Mouse (Mus musculus) cerebellum, adult 9-10 months (tissue): ENCODE measurements around the gene Rnf224.
"Not testable (repeated sequence)": the region's sequence is repeated elsewhere in the genome, so short reads cannot be mapped to it uniquely, and the experiment has no call there.

Source experiments
- DNase-seq: peaks from one replicate; pipeline ENCODE4 v3.0.0; 2022

Rnf224 gene

DNA sequence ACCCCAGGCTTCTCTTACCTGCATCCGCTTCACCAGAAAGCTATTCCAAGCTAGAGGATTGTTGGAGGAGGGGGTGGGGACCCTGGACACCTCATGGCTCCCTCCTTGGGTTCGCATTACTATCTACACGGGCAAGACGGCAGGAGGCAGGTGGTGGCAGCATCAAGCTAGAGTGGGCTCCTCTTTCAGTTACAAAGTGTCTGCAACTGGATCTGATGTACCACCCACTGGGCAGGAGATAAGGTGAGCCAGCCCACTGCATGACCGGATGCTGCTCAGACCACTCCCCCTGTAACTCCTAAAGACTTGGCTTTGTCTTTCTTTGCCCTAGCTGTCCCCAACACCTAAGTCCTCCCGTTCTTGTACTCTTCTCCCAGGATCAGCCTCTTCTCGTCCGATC is at the start of gene Rnf224:
TSS of gene Rnf224 (minus strand) at position 174 of the 400 bp plus-strand sequence.
- no peak for DNase-seq

GRCm38 (mm10) chr2:25286314-25286713 is 49.7 kb upstream of the Rnf224 start:
- DNase-seq, result no peak

DNA sequence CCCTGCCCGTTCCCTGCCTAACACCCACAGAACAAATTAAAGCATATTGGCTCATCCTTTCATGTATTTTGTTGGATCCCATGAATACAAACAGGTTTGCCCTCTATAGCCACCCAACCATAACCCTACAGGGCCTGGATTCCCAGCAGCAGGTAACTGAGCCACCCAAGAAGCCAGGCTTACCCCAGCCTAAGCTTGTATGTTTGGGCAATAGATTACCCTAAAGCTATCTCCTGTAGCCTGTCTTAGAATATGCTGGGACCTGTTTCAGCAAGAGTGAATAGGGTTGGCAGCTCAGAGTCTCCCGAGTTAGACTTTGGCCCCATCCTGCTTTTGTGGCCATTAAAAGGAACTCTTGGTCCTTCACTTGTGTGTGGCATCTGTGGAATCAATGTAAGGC is 49.0 kb upstream of the Rnf224 start:
- DNase-seq, result no peak

DNA sequence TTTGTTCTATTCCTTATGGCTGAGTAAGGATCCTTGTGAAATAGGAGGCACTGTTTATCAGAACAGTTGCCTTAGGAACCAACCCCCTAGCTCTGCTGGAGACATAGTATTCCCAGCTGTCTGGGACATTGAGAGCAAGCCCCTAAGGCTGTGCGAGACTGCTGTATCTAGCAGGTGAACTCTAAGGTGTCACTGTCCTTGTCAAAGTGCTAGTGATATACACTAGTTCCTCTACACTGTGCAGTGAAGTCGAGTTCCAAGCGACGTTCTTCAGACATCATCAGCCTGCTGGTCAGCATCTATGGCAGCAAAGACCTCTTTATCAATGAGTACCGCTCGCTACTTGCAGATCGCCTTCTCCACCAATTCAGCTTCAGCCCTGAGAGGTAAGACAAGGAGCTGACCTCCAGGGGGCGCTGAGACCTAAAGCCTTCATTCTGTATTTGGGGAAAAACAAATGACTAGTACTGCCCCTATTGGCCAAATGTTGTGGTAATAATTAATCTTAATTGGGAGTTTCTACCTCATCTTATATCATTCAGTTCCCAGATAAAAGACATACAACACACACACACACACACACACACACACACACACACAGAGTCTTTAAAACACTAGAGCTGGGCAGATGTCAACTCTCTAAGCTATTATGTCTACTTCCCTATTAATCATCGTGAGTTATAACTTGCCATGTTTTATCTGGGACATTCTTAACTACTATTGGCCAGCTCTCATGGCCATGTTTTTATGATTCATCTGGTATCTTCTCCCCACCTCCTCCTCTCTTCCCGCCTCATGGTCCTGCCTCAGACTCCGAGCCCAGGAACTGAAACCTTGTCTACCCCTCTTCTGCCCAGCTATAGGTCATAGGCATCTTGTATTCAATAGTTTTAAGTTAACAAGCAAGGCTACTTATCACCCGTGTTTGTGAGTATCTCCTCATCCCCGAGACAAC is 42.6 kb upstream of the Rnf224 start:
- DNase-seq, result peak; percentile 93

DNA sequence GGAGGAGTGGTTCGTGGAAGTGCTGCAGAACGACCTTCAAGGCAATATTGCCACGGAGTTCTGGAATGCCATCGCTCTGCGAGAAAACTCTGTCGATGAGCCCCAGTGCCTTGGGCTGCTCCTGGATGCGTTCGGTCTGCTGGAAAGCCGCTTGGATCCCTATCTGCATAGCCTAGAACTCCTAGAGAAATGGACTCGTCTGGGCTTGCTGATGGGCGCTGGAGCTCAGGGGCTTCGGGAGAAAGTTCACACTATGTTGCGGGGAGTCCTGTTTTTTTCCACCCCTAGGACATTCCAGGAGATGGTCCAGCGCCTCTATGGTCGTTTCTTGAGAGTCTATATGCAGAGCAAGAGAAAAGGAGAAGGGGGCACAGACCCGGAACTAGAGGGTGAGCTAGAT is 36.4 kb upstream of the Rnf224 start:
- DNase-seq, result no peak

- no peak for DNase-seq
These were observed 35.9 kb upstream of the Rnf224 start for GRCm38 (mm10) chr2:25272515-25272914.

- DNase-seq, result peak; percentile 97
These were observed 35.4 kb upstream of the Rnf224 start, which contains the start of the genes Ssna1 and Anapc2 for GRCm38 (mm10) chr2:25271827-25272511. Gene Ssna1, minus strand, starts transcription at chr2:25272438. Gene Anapc2, plus strand, starts transcription at chr2:25272478.

DNA sequence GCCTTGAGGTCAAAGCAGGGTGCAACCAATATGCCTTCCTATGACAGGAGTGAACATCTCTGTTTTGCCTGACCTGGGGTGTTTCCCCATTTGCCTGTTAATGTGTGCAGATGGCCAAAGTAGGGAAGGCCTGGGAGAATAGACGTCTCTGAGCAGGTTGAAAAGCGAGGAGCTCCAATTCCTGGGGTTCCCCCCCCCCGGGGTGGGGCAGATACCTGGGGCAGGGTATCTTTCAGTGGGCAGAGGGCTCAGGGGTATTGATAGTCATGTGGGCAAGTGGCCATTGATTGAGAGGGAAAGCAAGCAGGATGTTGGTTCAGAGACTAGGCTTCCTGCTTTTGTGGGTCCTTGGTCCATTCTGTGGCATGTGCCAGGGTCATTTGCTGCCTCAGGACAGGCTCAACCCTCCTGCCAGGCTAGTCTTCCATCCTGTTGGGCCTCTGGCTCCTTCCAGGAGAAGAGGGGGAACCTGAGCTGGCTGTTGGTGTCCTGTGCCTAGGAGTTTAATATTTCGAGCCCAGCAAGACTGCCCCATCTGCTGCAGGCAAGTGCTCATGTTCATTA is 31.2 kb upstream of the Rnf224 start:
- peak; percentile 68 for DNase-seq

DNA sequence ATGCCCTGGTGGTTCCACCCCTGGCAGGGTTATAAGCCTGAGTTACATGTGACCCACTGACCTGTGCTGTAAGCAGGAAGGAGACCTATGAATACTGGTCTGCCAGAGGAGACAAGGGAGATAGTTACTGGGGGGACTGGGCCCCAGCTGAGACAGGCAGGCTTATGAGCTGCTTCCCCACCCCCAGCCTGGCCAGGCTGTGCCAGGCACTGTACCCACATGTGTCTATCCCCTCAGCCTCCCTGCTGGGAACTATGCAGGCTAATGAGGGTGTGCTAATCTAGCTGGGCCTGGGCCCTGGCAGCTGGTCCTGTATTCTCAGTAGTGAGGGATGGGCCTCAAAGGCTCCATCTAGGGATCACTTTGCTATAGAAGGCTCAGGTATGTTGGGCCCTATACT is 30.7 kb upstream of the Rnf224 start:
- peak; percentile 69 for DNase-seq

- peak; percentile 86 for DNase-seq
These were observed 30.1 kb upstream of the Rnf224 start for GRCm38 (mm10) chr2:25266720-25267119.

GRCm38 (mm10) chr2:25265897-25266656 is 29.5 kb upstream of the Rnf224 start:
- peak; percentile 99 for DNase-seq

- peak; percentile 95 for DNase-seq
These were observed 28.3 kb upstream of the Rnf224 start for GRCm38 (mm10) chr2:25264851-25265250.

DNA sequence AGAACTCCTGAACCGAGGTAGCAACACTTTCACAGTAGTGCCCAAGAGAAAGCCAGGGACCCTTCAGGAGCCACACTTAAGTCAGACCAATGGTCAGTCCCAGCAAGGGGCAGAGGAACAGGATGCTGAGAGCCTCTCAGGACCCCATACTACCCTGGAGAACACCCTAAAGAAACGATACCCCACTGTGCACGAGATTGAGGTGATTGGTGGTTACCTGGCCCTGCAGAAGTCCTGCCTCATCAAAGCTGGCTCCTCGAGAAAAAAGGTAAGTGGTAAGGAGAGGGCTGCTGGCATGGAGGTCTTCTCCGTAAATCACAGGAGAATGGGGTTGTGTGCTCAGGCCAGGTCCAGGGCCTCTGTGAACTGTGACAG is 27.7 kb upstream of the Rnf224 start:
- peak; percentile 66 for DNase-seq

DNA sequence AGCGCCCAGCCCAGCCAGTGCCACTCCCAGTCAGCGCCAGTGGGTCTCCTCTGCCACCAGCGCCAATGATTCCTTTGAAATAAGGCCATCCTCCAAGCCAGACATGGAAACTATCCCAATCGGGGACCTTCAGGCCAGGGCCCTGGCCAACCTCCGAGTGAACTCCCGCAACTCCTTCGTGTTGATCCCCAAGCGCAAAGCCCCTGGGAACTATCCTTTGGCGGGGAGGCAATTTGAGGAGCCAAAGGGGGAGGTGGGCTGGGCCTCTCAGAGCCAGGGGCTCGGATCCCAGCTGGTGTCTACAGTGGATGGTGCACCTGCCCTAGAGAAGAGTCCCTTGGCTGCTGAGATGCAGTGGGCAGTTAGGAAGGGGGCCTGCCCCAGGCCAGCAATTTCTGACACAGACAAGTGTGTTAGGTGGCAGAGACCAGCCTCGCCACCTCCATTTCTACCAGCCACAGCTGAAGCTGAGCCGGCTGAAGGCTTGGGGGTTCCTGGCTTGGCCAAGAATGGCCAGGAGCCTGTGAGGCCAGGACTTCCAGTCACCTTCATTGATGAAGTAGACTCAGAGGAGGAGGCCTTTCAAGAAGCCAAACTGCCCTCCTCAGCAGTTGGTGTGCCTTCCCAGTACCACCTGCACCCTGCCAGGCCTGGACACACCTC is 27.2 kb upstream of the Rnf224 start:
- peak; percentile 73 for DNase-seq

- peak; percentile 84 for DNase-seq
These were observed 26.4 kb upstream of the Rnf224 start for GRCm38 (mm10) chr2:25262795-25263622.

DNA sequence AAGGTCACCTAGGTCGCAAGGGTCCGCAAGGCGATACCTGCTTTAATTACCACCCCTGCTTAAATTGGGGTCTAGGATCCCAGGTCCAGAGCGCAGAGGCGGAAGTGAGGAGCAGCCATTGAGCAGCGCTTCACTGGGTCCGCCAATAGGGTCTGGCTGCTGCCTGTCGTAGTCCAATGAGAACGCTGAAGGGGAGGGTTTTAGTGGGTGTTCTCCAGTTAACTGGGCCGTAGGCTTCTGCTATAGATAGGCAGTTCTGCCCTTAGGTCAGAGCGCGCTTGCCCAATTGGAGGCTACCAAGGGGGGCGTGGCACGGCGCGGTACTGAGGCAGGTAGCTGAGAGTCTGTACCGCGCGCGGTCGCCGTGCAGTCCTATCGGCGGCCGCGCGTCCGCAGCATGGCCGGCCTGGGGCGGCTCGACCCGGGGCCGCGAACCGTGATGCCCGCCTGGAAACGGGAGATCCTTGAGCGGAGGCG is 25.7 kb upstream of the Rnf224 start, which contains the start of gene Tprn:
TSS of gene Tprn (plus strand) at position 328 of the 477 bp plus-strand sequence.
- peak; percentile 99 for DNase-seq

DNA sequence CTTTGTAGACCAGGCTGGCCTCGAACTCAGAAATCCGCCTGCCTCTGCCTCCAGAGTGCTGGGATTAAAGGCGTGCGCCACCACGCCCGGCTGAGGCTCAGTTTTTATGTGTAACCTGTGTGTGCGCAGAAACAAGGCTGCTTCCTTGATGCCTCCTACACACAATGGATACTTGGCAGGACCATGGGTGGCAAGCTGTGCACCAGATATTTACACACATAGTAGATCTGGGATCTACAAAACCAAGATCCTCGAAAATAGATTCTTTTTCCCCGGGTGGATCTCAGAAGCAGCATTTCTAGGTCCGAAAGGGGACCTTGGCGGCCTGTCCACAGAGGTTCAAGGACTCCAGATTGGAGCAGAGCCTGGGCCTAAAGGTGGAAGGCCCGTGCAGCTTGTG is 25.3 kb upstream of the Rnf224 start:
- DNase-seq, result no peak

- DNase-seq, result no peak
These were observed 22.3 kb upstream of the Rnf224 start for GRCm38 (mm10) chr2:25258887-25259286.

- not testable (repeated sequence) for DNase-seq
These were observed 20.7 kb upstream of the Rnf224 start for GRCm38 (mm10) chr2:25257250-25257649.

DNA sequence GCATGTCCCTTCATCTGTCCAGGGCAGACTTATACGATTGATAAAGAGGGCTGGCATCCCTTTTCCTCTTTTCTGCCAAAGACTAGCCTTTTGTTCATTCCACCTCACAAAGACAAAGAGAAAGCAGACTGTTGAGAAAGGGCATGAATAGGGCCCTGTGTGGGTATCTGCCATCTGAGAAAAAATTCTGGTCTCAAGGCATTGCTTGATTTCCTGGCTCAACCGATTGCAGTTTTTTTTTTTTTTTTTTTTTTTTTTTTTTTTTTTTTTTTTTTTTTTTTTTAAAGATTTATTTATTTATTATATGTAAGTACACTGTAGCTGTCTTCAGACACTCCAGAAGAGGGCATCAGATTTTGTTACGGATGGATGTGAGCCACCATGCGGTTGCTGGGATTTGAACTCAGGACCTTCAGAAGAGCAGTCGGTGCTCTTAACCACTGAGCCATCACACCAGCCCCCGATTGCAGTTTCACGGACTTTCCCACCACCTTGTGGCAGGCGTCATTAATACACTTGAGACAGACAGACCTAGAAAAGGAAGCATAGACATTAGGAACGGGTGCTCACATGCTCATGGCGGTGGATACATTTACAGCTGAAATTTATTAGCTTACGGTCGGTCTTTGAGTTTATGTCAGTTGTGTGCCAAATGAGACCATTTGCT is 20.0 kb upstream of the Rnf224 start:
- DNase-seq, result not testable (repeated sequence)
